Mouse (Mus musculus): ENCODE measurements around the gene Acaca.
"Not testable (repeated sequence)": the region's sequence is repeated elsewhere in the genome, so short reads cannot be mapped to it uniquely, and the experiment has no call there.

The Acaca gene

GRCm38 (mm10) chr11:84340630-84341029 is 211.2 kb downstream of the Acaca start:
- DNase-seq = no peak

DNA sequence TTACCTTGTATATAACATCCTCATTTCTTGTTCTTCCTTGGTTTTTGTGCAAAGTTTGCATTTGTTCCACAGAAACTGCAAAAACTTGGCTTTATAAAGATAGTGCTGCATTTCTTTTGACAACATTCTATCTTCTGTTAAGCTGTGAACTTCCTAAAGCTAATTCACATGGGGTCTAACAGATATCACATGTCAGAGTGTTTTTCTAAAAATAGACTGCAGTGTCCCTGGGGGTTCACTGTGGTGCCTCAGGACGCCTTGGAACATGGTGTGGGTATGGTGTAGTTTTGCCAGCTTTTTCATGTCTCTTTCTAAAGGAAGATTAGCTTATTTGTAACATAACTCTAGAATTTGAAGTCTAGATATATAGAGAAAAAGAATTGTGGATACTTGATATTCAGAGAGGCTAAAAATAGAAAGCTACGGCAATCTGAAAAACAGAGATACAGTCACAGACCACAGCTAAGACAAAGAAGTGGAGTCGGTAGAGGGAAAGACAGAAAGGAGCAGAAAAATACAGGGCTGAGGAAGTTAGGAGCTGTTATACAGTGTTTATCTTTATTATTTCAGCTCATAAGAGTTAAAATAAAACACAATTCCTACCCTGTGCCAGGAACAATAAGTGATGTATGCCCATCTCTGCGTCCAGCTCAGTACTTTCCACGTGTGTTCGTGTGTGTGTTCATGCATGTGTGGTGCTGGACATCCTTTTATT is 215.2 kb downstream of the Acaca start:
- DNase-seq = no peak

- no peak for DNase-seq
Observed at GRCm38 (mm10) chr11:84347766-84348165, 218.3 kb downstream of the Acaca start.

DNA sequence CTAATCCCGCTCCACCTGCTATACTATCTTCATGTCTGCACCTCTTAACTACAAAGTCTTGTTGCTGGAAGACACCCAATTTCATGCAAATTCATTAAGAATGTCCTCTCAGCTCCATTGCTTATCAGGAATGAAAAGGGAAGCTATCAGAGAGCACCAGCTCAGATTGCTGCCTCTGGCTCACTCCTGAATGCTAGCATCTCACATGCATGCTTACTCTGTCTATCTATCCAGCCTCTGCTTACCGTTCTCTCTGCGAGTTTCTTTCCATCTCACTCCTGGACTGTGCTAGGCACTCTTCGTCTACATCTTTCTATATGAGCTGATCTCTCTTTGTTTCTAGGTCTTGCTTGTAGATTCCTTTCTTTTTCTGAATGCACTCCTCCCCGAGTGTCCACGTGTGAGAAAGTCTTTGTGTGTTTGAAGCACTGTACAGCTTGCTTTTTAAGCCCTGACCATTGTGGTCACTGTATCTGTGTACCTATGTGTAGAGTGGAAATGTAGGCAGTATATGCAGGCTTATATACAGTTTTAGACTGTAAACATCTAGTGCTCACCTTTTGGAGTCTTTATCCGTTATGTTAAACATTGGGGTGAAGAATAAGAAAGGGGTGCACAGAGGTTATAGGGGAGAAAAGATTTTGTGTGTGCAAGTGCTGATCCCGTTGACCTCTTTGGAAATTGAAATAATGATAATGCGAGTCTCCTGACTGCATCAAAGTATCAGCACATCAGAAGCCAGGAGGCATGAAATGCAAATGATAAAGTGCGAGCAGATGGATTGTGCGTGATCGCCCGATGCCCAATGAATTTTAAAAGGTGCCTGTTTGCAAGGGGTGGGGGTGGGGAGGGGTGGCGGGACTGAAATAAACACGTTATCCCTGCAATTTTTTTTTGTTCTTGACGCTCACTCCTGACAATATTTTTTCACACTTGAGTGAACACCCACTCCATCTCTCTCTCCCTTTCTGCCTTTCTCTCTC is 219.7 kb downstream of the Acaca start:
- no peak for DNase-seq

GRCm38 (mm10) chr11:84351150-84351549 is 221.7 kb downstream of the Acaca start:
- DNase-seq = no peak

DNA sequence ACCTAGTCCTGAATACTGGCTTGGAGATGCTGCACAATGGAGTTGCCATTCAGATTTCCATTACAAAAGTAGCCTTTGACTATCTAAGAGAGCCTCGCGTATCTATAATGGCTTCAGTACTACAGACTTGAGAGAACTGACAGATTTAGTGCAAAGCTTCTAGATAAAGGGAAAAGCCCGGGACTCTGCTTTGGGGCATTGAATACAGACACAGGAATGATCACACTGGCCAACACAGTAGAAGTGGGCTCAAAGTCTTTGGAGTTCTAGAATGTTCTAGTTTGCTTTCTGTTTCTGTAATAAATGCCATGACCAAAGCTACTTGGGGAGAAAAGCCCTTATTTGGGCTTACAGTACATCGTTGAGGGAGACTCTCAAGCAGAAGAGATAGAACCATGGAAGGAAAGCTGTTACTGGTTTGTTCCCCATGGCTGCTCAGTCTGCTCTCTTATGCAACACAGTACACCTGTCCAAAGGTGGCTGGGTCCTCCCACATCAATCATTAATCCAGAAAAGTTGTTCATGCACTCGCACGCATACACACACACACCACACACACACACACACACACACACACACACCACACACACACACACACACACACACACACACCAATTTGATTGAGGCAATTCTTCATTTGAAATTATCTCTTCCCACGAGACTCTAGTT is 223.7 kb downstream of the Acaca start:
- no peak for DNase-seq

GRCm38 (mm10) chr11:84357304-84357703 is 227.8 kb downstream of the Acaca start:
- DNase-seq = no peak

- no peak for DNase-seq
Observed at GRCm38 (mm10) chr11:84357771-84358170, 228.3 kb downstream of the Acaca start.

DNA sequence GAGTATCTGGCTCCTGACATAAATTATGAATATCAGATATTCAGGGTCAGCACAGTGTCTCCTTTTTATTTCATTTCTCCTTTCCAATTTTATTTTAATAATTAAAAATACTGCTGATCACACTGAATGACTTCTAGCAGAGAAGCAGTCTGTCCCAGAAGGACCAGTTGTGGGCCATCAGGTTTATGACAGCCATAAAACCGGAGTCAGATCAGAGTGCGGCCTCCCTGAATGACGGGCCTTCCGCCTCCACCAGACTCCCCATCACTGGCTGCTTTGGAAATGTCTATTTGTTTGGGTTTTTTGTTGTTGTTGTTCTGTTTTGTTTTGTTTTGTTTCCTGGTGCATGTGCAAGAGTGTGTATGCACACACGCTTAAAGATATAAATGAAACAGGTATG is 232.1 kb downstream of the Acaca start:
- no peak for DNase-seq

- no peak for DNase-seq
Observed at GRCm38 (mm10) chr11:84362633-84363243, 233.3 kb downstream of the Acaca start.

GRCm38 (mm10) chr11:84365313-84365712 is 235.8 kb downstream of the Acaca start:
- no peak for DNase-seq

- DNase-seq = no peak
Observed at GRCm38 (mm10) chr11:84368902-84369301, 239.4 kb downstream of the Acaca start.

GRCm38 (mm10) chr11:84373122-84373521 is 243.7 kb downstream of the Acaca start:
- no peak for DNase-seq

GRCm38 (mm10) chr11:84375951-84376496 is 246.6 kb downstream of the Acaca start:
- no peak for DNase-seq

GRCm38 (mm10) chr11:84376510-84377365 is 247.3 kb downstream of the Acaca start:
- no peak for DNase-seq

DNA sequence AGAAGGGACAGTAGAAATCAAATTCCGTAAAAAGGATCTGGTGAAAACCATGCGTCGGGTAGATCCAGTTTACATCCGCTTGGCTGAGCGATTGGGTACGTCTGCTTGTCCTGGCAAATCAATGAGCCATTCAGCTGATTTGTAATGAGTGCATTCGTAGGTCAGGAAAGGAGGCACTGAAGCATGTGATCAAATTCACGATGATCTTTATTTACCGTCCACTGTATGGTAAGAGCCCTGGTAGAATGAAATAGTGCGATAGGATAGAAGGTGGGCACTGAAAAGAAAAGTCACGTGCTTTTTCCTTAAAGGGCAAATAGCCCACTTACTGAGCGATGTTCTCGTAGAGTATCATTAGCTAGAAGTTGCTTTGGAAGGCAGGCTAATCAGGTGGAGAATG is 253.0 kb downstream of the Acaca start:
- DNase-seq = no peak

DNA sequence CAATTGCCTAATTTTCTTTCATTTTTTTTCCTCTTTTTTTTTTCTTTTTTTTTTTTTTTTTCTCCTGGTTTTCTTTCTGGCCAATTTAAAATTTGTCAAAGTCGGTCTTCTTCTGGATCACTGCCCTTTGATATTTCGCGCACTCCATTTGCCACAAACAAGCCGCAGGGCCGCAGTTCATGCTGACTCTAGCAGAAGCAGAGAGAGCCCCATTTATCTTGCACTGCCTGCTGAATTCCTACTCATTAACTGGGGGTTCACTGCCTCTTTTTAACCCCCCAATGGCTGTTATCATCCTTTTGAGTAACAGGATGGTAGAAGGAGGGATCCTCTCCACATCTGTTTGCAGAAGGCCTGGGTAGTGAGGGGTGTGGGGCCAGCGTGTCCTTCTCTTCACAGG is 254.4 kb downstream of the Acaca start:
- no peak for DNase-seq

GRCm38 (mm10) chr11:84389332-84389731 is 259.9 kb downstream of the Acaca start:
- DNase-seq = no peak

DNA sequence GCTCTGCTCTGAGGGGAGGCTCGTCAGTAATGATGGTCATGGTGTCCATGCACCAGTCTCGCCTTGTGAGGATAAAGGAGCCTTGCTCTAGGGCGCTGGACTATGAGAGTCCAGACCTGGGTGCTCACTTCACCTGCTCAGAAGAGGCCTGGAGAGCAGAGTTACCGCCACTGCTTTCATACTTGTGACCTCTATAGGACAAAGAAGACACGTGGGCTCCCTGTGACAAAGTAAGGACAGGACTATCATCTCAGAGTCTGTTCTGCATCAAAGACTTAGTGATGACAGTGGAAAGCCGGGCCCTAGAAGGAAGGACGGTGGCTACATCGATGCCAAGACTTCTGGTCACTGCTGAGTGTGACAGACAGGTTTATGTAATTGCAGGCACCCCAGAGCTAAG is 261.7 kb downstream of the Acaca start:
- DNase-seq = no peak

- DNase-seq = not testable (repeated sequence)
Observed at GRCm38 (mm10) chr11:84392066-84392465, 262.6 kb downstream of the Acaca start.

- DNase-seq = no peak
Observed at GRCm38 (mm10) chr11:84393571-84393970, 264.1 kb downstream of the Acaca start.

DNA sequence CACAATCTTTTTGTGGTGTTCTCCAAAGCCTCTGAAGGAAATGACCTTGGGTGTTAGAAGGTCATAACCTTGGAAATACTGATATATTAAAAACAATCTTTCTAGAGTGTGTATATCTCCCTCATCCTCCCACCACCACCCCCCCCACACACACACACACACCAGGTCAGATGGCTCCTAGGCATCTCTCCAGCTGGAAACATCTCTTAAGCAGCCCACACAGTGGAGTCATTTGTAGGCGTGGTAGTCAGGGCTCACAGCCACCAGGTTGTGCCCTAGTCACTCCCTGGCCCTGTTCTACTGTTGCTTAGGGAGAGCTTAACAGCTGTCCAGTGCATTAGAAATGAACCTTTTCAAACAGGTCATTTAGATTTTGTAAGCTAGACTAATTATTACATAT is 265.5 kb downstream of the Acaca start:
- no peak for DNase-seq

Data from thymus, postnatal 25 days (tissue).